ENCODE assay signal across 26 mouse cellular contexts in genomic region chr1:165908153-165908552, GRCm38 (mm10).
"Had no signal": no experiment of that assay in that cellular context is flagged by ENCODE, and none has a peak within 500 bp of the region (broad histone marks: within the 10 kb centered on the region; RNA-seq: fewer than 3 reads in every experiment).

No protein-coding gene starts in this region.

- H3K4me1 ChIP-seq: embryonic facial prominence, embryonic 10.5 days; embryonic facial prominence, embryonic 12.5 days; embryonic facial prominence, embryonic 13.5 days; embryonic facial prominence, embryonic 15.5 days; heart, embryonic 10.5 days had no signal

- H3K27me3 ChIP-seq: embryonic facial prominence, embryonic 12.5 days; embryonic facial prominence, embryonic 13.5 days; embryonic facial prominence, embryonic 15.5 days; forebrain, embryonic 12.5 days; forebrain, embryonic 13.5 days; forebrain, embryonic 15.5 days had no signal

- H3K9ac ChIP-seq: embryonic facial prominence, embryonic 12.5 days; embryonic facial prominence, embryonic 13.5 days; embryonic facial prominence, embryonic 15.5 days; forebrain, embryonic 12.5 days; forebrain, embryonic 13.5 days; forebrain, embryonic 15.5 days; forebrain, postnatal 0 days had no signal

- H3K4me3 ChIP-seq: embryonic facial prominence, embryonic 10.5 days; embryonic facial prominence, embryonic 12.5 days; embryonic facial prominence, embryonic 13.5 days; embryonic facial prominence, embryonic 15.5 days; erythroblast, embryonic 14.5 days; forebrain, embryonic 10.5 days; forebrain, embryonic 12.5 days; forebrain, embryonic 13.5 days; forebrain, embryonic 15.5 days; gastrocnemius, adult 2 months; heart, adult 2 months; heart, embryonic 10.5 days had no signal

- H3K27ac ChIP-seq: embryonic facial prominence, embryonic 10.5 days; embryonic facial prominence, embryonic 12.5 days; embryonic facial prominence, embryonic 13.5 days; embryonic facial prominence, embryonic 15.5 days; forebrain, embryonic 10.5 days; forebrain, embryonic 12.5 days; forebrain, embryonic 13.5 days; forebrain, embryonic 15.5 days; gastrocnemius, adult 2 months; heart, adult 2 months; heart, embryonic 10.5 days had no signal

- DNase-seq: cerebellum, adult 8-10 months; cerebellum, adult 9-10 months; cerebellum, adult 9-11 months; cerebellum, postnatal 10 days; cerebellum, postnatal 14 days; cerebellum, postnatal 25 days; cerebellum, postnatal 36 days; embryo, embryonic 11 days; forebrain, postnatal 0 days; gastrocnemius, adult 2 months; gastrocnemius, postnatal 14 days; gastrocnemius, postnatal 25 days; gastrocnemius, postnatal 36 days; heart, adult 11 months; heart, adult 18-20 months; heart, adult 2 months had no signal
